Mouse (Mus musculus): ENCODE measurements around the gene Ero1l.
A peak's percentile ranks its signal among the peaks of the same experiment; 100 is the strongest.

The Ero1l gene

GRCm38 (mm10) chr14:45318426-45319236 lies at the start of gene Ero1l:
Ero1l (minus strand) TSS chr14:45318771.
- DNase-seq (ENCODE audit: low spot score in 2 of 2) = peak; percentile 59 to 84

GRCm38 (mm10) chr14:45365196-45365587 lies 46.6 kb upstream of the Ero1l start:
- DNase-seq (ENCODE audit: low spot score in 2 of 2) = no peak

- DNase-seq (ENCODE audit: low spot score in 2 of 2) = peak in 1 of 2 experiments; percentile 23
These were observed 45.9 kb upstream of the Ero1l start for GRCm38 (mm10) chr14:45364211-45365195.

- DNase-seq (ENCODE audit: low spot score in 2 of 2) = peak; percentile 86 to 92
These were observed 32.6 kb upstream of the Ero1l start, which contains the start of gene Styx for GRCm38 (mm10) chr14:45350931-45351859. Styx (plus strand) TSS chr14:45351093.

GRCm38 (mm10) chr14:45329589-45330181 lies 11.1 kb upstream of the Ero1l start, which contains the start of gene Psmc6:
Psmc6 (plus strand) TSS chr14:45329788.
- peak; percentile 85 to 90 for DNase-seq (ENCODE audit: low spot score in 2 of 2)

- DNase-seq (ENCODE audit: low spot score in 2 of 2) = no peak
These were observed 10.5 kb upstream of the Ero1l start for GRCm38 (mm10) chr14:45329018-45329588.

- no peak for DNase-seq (ENCODE audit: low spot score in 2 of 2)
These were observed 9.6 kb upstream of the Ero1l start for GRCm38 (mm10) chr14:45328072-45328713.

- no peak for DNase-seq (ENCODE audit: low spot score in 2 of 2)
These were observed 6.9 kb upstream of the Ero1l start for GRCm38 (mm10) chr14:45325471-45325870.

GRCm38 (mm10) chr14:45323320-45323719 lies 4.7 kb upstream of the Ero1l start:
- no peak for DNase-seq (ENCODE audit: low spot score in 2 of 2)

- no peak for DNase-seq (ENCODE audit: low spot score in 2 of 2)
These were observed 3.9 kb upstream of the Ero1l start for GRCm38 (mm10) chr14:45322450-45322849.

- DNase-seq (ENCODE audit: low spot score in 2 of 2) = no peak
These were observed 3.1 kb upstream of the Ero1l start for GRCm38 (mm10) chr14:45321622-45322021.

GRCm38 (mm10) chr14:45321067-45321466 lies 2.5 kb upstream of the Ero1l start:
- DNase-seq (ENCODE audit: low spot score in 2 of 2) = no peak

- DNase-seq (ENCODE audit: low spot score in 2 of 2) = no peak
These were observed 1.5 kb upstream of the Ero1l start for GRCm38 (mm10) chr14:45320111-45320510.

GRCm38 (mm10) chr14:45319237-45319610 lies 653 bp upstream of the Ero1l start:
- no peak for DNase-seq (ENCODE audit: low spot score in 2 of 2)

GRCm38 (mm10) chr14:45317921-45318411 lies 605 bp downstream of the Ero1l start:
- DNase-seq (ENCODE audit: low spot score in 2 of 2) = peak in 1 of 2 experiments; percentile 21

- DNase-seq (ENCODE audit: low spot score in 2 of 2) = no peak
These were observed 1.6 kb downstream of the Ero1l start for GRCm38 (mm10) chr14:45316927-45317326.

GRCm38 (mm10) chr14:45310101-45310500 lies 8.5 kb downstream of the Ero1l start:
- DNase-seq (ENCODE audit: low spot score in 2 of 2) = no peak

GRCm38 (mm10) chr14:45309646-45310045 lies 8.9 kb downstream of the Ero1l start:
- no peak for DNase-seq (ENCODE audit: low spot score in 2 of 2)

GRCm38 (mm10) chr14:45307630-45308328 lies 10.8 kb downstream of the Ero1l start:
- DNase-seq (ENCODE audit: low spot score in 2 of 2) = no peak
